7 mouse cellular contexts compared by ENCODE assay signal in genomic region chr2:127207547-127208451, GRCm38 (mm10). TPM values are rescaled to one million over a fixed set of nuclear protein-coding genes. Genes with fewer than 3 reads are reported as not detected.
DNase-seq lines count a peak whose midpoint lies in the region; ATAC-seq lines count a peak whose summit lies in the region.

TSS of gene 1810024B03Rik (minus strand) at chr2:127208280.
TSS of gene Snrnp200 (plus strand) at chr2:127208386.

- H3K27ac ChIP-seq in embryonic facial prominence, embryonic 12.5 days = peak within 1 kb of the TSS; percentile 81
- no peak within 1 kb of the TSS; the same call in 1 of the 2 replicates for H3K27ac ChIP-seq in limb, embryonic 11.5 days (replicated peaks; ENCODE audit: low read depth, low read length)
- peak within 1 kb of the TSS; percentile 71 for H3K27ac ChIP-seq in midbrain, embryonic 14.5 days (replicated peaks; ENCODE audit: low read depth, low read length)

- H3K27me3 ChIP-seq in embryonic facial prominence, embryonic 12.5 days = no peaks in the 10 kb centered on the region
- H3K27me3 ChIP-seq in limb, embryonic 11.5 days (ENCODE audit: control insufficient read depth, insufficient read depth, low read length) = no peaks in the 10 kb centered on the region
- H3K27me3 ChIP-seq in midbrain, embryonic 14.5 days (ENCODE audit: control insufficient read depth, insufficient read depth, low read length) = no peaks in the 10 kb centered on the region

- ATAC-seq in embryonic facial prominence, embryonic 12.5 days (ENCODE audit: insufficient number of reproducible peaks, insufficient read depth, low FRiP score, low TSS enrichment) = peak; percentile 94
- ATAC-seq in limb, embryonic 11.5 days (ENCODE audit: insufficient number of reproducible peaks, low FRiP score, low TSS enrichment, low read depth) = peak; percentile 94
- peak; percentile 98 for ATAC-seq in midbrain, embryonic 14.5 days (ENCODE audit: low FRiP score, low TSS enrichment)

- peak within 1 kb of the TSS; percentile 91 for H3K4me2 ChIP-seq in embryonic facial prominence, embryonic 12.5 days (replicated peaks)
- H3K4me2 ChIP-seq in limb, embryonic 11.5 days (ENCODE audit: low read depth, severe bottlenecking) = peak within 1 kb of the TSS; percentile 86
- peak within 1 kb of the TSS; percentile 80 for H3K4me2 ChIP-seq in midbrain, embryonic 14.5 days (ENCODE audit: low read length)

- H3K4me3 ChIP-seq in embryonic facial prominence, embryonic 12.5 days = peak within 1 kb of the TSS; percentile 89
- peak within 1 kb of the TSS; percentile 91 for H3K4me3 ChIP-seq in limb, embryonic 11.5 days (ENCODE audit: low read depth, low read length)
- peak within 1 kb of the TSS; percentile 73 for H3K4me3 ChIP-seq in midbrain, embryonic 14.5 days (replicated peaks; ENCODE audit: low read depth, low read length)

- H3K36me3 ChIP-seq in embryonic facial prominence, embryonic 12.5 days = peaks cover 25% of the 10 kb centered on the region
- H3K36me3 ChIP-seq in limb, embryonic 11.5 days (ENCODE audit: control insufficient read depth, insufficient read depth, low read length) = peaks cover 8% of the 10 kb centered on the region; the same call in 1 of the 2 replicates
- H3K36me3 ChIP-seq in midbrain, embryonic 14.5 days (ENCODE audit: control insufficient read depth, insufficient read depth, low read length) = peaks cover 29% of the 10 kb centered on the region

- peak within 1 kb of the TSS; percentile 83 for H3K9ac ChIP-seq in embryonic facial prominence, embryonic 12.5 days
- H3K9ac ChIP-seq in limb, embryonic 11.5 days (ENCODE audit: low read length) = peak within 1 kb of the TSS; percentile 83
- peak within 1 kb of the TSS; percentile 66 for H3K9ac ChIP-seq in midbrain, embryonic 14.5 days (replicated peaks; ENCODE audit: low read length)

- peaks cover 11% of the 10 kb centered on the region for H3K4me1 ChIP-seq in embryonic facial prominence, embryonic 12.5 days
- H3K4me1 ChIP-seq in limb, embryonic 11.5 days (ENCODE audit: control insufficient read depth, insufficient read depth, low read length) = peaks cover 7% of the 10 kb centered on the region
- peaks cover 9% of the 10 kb centered on the region for H3K4me1 ChIP-seq in midbrain, embryonic 14.5 days (ENCODE audit: control insufficient read depth, insufficient read depth, low read length)

- no peaks in the 10 kb centered on the region for H3K9me3 ChIP-seq in embryonic facial prominence, embryonic 12.5 days
- no peaks in the 10 kb centered on the region for H3K9me3 ChIP-seq in limb, embryonic 11.5 days (ENCODE audit: control insufficient read depth, low read length)
- H3K9me3 ChIP-seq in midbrain, embryonic 14.5 days (ENCODE audit: control insufficient read depth, low read length) = no peaks in the 10 kb centered on the region

- peak; percentile 89 for DNase-seq in adrenal gland, postnatal 25 days
- DNase-seq in heart, adult 11 months = peak; percentile 99
- DNase-seq in kidney, adult 18-20 months = peak; percentile 94
- peak; percentile 95 for DNase-seq in limb, embryonic 11.5 days (ENCODE audit: low spot score)
- peak; percentile 98 for DNase-seq in midbrain, embryonic 14.5 days
- peak; percentile 83 to 89 for DNase-seq in spleen, adult 18-20 months

- 13% methylated on average over 36 of the region's 36 CpGs for WGBS in embryonic facial prominence, embryonic 12.5 days
- WGBS in limb, embryonic 11.5 days = 13% methylated on average over 36 of the region's 36 CpGs
- WGBS in midbrain, embryonic 14.5 days = 11% methylated on average over 36 of the region's 36 CpGs

RNA-seq across cellular contexts. Expression of gene 1810024B03Rik, which starts in this region (rescaled TPM):
- 1.7 and 2.0 TPM in 2 replicates for total RNA-seq in adrenal gland, postnatal 25 days (2021)
- 2.4 and 2.9 TPM in 2 replicates for polyA plus RNA-seq in embryonic facial prominence, embryonic 12.5 days (2016; fragmentation: Nextera tagmentation; extraction: Ambion mirVana)
- 1.9 and 2.1 TPM in 2 replicates for polyA plus RNA-seq in limb, embryonic 11.5 days (2014; fragmentation: Nextera tagmentation; extraction: Ambion mirVana)
- polyA plus RNA-seq in midbrain, embryonic 14.5 days (2014; fragmentation: Nextera tagmentation; extraction: Ambion mirVana) = 1.2 and 1.3 TPM in 2 replicates

RNA-seq across cellular contexts. Expression of gene Snrnp200, which starts in this region (rescaled TPM):
- 75.5 and 84.1 TPM in 2 replicates for total RNA-seq in adrenal gland, postnatal 25 days (2021)
- polyA plus RNA-seq in embryonic facial prominence, embryonic 12.5 days (2016; fragmentation: Nextera tagmentation; extraction: Ambion mirVana) = 88.2 and 89.1 TPM in 2 replicates
- polyA plus RNA-seq in limb, embryonic 11.5 days (2014; fragmentation: Nextera tagmentation; extraction: Ambion mirVana) = 100 and 120 TPM in 2 replicates
- 59.6 and 75.8 TPM in 2 replicates for polyA plus RNA-seq in midbrain, embryonic 14.5 days (2014; fragmentation: Nextera tagmentation; extraction: Ambion mirVana)
